ENCODE assay signal across 4 mouse cellular contexts in the genomic region with DNA sequence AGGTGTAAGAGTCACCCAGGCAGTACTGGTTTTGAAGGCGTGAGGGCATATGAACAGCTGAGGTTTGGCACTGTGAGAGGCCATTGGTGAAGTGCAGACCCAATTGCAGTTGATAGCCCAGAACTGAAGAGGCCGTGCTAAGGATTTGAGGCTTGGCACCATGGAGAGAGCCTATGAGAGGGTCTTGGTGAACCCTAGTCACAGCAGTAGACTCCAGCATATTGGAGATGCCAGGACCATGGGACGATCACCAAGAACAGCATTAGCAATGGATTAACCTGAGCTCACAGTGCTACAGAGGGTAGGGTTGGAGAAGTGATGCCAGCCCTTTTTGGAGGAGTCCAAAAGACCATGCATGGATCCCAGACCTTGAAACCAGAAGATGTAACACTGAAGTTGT. TPM values are rescaled to one million over a fixed set of nuclear protein-coding genes. Genes with fewer than 3 reads are reported as not detected.
"Had no signal": no experiment of that assay in that cellular context is flagged by ENCODE, and none has a peak within 500 bp of the region (broad histone marks: within the 10 kb centered on the region; RNA-seq: fewer than 3 reads in every experiment).

No protein-coding gene starts in this region.

RNA-seq across cellular contexts. Expression of a gene that starts 7.5 kb away (rescaled TPM):
- total RNA-seq: left cerebral cortex, postnatal 10 days; left cerebral cortex, postnatal 14 days had no signal
- polyA plus RNA-seq: myocyte had no signal

RNA-seq across cellular contexts. Expression of a gene that starts 37.7 kb away (rescaled TPM):
- total RNA-seq: left cerebral cortex, postnatal 10 days had no signal
- polyA plus RNA-seq: midbrain, embryonic 14.5 days had no signal
